19 mouse cellular contexts compared by ENCODE assay signal in genomic region chr19:14957727-14958126, GRCm38 (mm10).
DNase-seq lines count a peak whose midpoint lies in the region; ATAC-seq and TF ChIP-seq lines count a peak whose summit lies in the region.
"Had no signal": no experiment of that assay in that cellular context is flagged by ENCODE, and none has a peak within 500 bp of the region (broad histone marks: within the 10 kb centered on the region; RNA-seq: fewer than 3 reads in every experiment).

No protein-coding gene starts in this region.

- TF ChIP-seq EP300 in liver, postnatal 0 days (IDR thresholded peaks at IDR 0.05; ENCODE audit: low read depth): no peak

- no peak overlapping the region for H3K27ac ChIP-seq in forebrain, embryonic 13.5 days
- H3K27ac ChIP-seq in forebrain, embryonic 11.5 days (ENCODE audit: low read depth, low read length): no peak overlapping the region
- no peak overlapping the region for H3K27ac ChIP-seq in liver, postnatal 0 days (ENCODE audit: low read depth)
- H3K27ac ChIP-seq: midbrain, embryonic 12.5 days; stomach, postnatal 0 days had no signal

- H3K36me3 ChIP-seq in forebrain, embryonic 13.5 days (ENCODE audit: poor library complexity, severe bottlenecking): no peaks in the 10 kb centered on the region
- H3K36me3 ChIP-seq in forebrain, embryonic 11.5 days (ENCODE audit: control insufficient read depth, insufficient read depth, low read length): no peaks in the 10 kb centered on the region
- no peaks in the 10 kb centered on the region for H3K36me3 ChIP-seq in liver, postnatal 0 days (replicated peaks; ENCODE audit: insufficient read depth, low read length)
- H3K36me3 ChIP-seq: heart, embryonic 12.5 days; midbrain, embryonic 12.5 days had no signal

- no peaks in the 10 kb centered on the region for H3K9me3 ChIP-seq in forebrain, embryonic 13.5 days (replicated peaks)
- no peaks in the 10 kb centered on the region for H3K9me3 ChIP-seq in forebrain, embryonic 11.5 days (ENCODE audit: control insufficient read depth, low read length)
- H3K9me3 ChIP-seq in liver, postnatal 0 days (ENCODE audit: low read length): no peaks in the 10 kb centered on the region
- H3K9me3 ChIP-seq: heart, embryonic 12.5 days; midbrain, embryonic 12.5 days had no signal

- H3K4me1 ChIP-seq in forebrain, embryonic 13.5 days: peaks cover 20% of the 10 kb centered on the region
- H3K4me1 ChIP-seq in forebrain, embryonic 11.5 days (replicated peaks; ENCODE audit: control insufficient read depth, insufficient read depth, low read length): peaks cover 5% of the 10 kb centered on the region; the same call in 1 of the 2 replicates
- no peaks in the 10 kb centered on the region for H3K4me1 ChIP-seq in liver, postnatal 0 days (ENCODE audit: insufficient read depth)

- no peak for DNase-seq in forebrain, embryonic 11.5 days (ENCODE audit: low spot score)
- peak; percentile 40 for DNase-seq in brain, embryonic 14.5 days (ENCODE audit: low read depth)
- peak; percentile 40 to 43 for DNase-seq in frontal cortex, postnatal 36 days (ENCODE audit: low spot score in 2 of 2)
- DNase-seq in right cerebral cortex, postnatal 10 days (ENCODE audit: low spot score in 2 of 2): peak; percentile 61 to 66
- no peak for DNase-seq in gastrocnemius, adult 8-10 months (ENCODE audit: low spot score in 2 of 2)
- no peak for DNase-seq in liver, postnatal 0 days
- DNase-seq in gastrocnemius, postnatal 10 days: no peak
- DNase-seq: adrenal gland, postnatal 36 days; cerebellum, postnatal 10 days; gastrocnemius, postnatal 36 days; heart, postnatal 36 days; kidney, adult 8-10 months; thymus, postnatal 36 days had no signal

- TF ChIP-seq CTCF in brain, embryonic 14.5 days (IDR thresholded peaks at IDR 0.05; ENCODE audit: borderline replicate concordance, extremely low read depth, insufficient read depth, insufficient read length): no peak
- TF ChIP-seq CTCF in liver, postnatal 0 days (IDR thresholded peaks at IDR 0.05; ENCODE audit: low read depth): no peak

- TF ChIP-seq POLR2A in brain, embryonic 14.5 days (IDR thresholded peaks at IDR 0.05; ENCODE audit: borderline replicate concordance, extremely low read depth, insufficient read depth, insufficient read length, poor library complexity, severe bottlenecking): no peak

- H3K27me3 ChIP-seq in forebrain, embryonic 13.5 days: no peaks in the 10 kb centered on the region
- H3K27me3 ChIP-seq in forebrain, embryonic 11.5 days (ENCODE audit: control insufficient read depth, insufficient read depth, low read length): no peaks in the 10 kb centered on the region
- H3K27me3 ChIP-seq in liver, postnatal 0 days (ENCODE audit: insufficient read depth, low read length): no peaks in the 10 kb centered on the region
- H3K27me3 ChIP-seq: heart, embryonic 12.5 days had no signal

- no peak overlapping the region for H3K9ac ChIP-seq in forebrain, embryonic 13.5 days
- H3K9ac ChIP-seq in forebrain, embryonic 11.5 days (ENCODE audit: low read length): no peak overlapping the region
- no peak overlapping the region for H3K9ac ChIP-seq in liver, postnatal 0 days (replicated peaks)
- H3K9ac ChIP-seq: heart, embryonic 12.5 days; midbrain, embryonic 12.5 days had no signal

- no peak overlapping the region for H3K4me3 ChIP-seq in forebrain, embryonic 13.5 days
- no peak overlapping the region for H3K4me3 ChIP-seq in forebrain, embryonic 11.5 days (ENCODE audit: low read depth, low read length)
- no peak overlapping the region for H3K4me3 ChIP-seq in liver, postnatal 0 days (ENCODE audit: low read depth, low read length)
- H3K4me3 ChIP-seq: erythroblast, embryonic 14.5 days; heart, embryonic 12.5 days; midbrain, embryonic 12.5 days had no signal

- WGBS in forebrain, embryonic 13.5 days: 93% methylated on average over 19 of the region's 19 CpGs
- 94% methylated on average over 19 of the region's 19 CpGs for WGBS in forebrain, embryonic 11.5 days
- 87% methylated on average over 19 of the region's 19 CpGs for WGBS in liver, postnatal 0 days (ENCODE audit: insufficient replicate concordance)

- H3K4me2 ChIP-seq in forebrain, embryonic 13.5 days: no peak overlapping the region
- H3K4me2 ChIP-seq in forebrain, embryonic 11.5 days (ENCODE audit: low read depth, low read length, severe bottlenecking): no peak overlapping the region
- no peak overlapping the region for H3K4me2 ChIP-seq in liver, postnatal 0 days (ENCODE audit: low read depth, low read length)
- H3K4me2 ChIP-seq: heart, embryonic 12.5 days; midbrain, embryonic 12.5 days had no signal

- 0 out of 2 replicates have a peak, but pooled peaks have one; percentile 51 for ATAC-seq in forebrain, embryonic 13.5 days
- ATAC-seq in forebrain, embryonic 11.5 days (replicated peaks; ENCODE audit: low FRiP score): no peak
- ATAC-seq in liver, postnatal 0 days: no peak
- ATAC-seq: hindbrain, embryonic 16.5 days had no signal

Comparison
In these comparisons a context has a peak if more than half of its experiments do, and no peak if none do; other contexts are left out.
1. DNase-seq: peak in brain, embryonic 14.5 days (single experiment), frontal cortex, postnatal 36 days (2 of 2) and right cerebral cortex, postnatal 10 days (2 of 2); none in forebrain, embryonic 11.5 days (single experiment), gastrocnemius, adult 8-10 months (0 of 2), liver, postnatal 0 days (single experiment) and gastrocnemius, postnatal 10 days (single experiment).